Mouse (Mus musculus): ENCODE measurements around the gene Ccdc63. TPM values are rescaled to one million over a fixed set of nuclear protein-coding genes. Genes with fewer than 3 reads are reported as not detected.
"Not testable (repeated sequence)": the region's sequence is repeated elsewhere in the genome, so short reads cannot be mapped to it uniquely, and the experiment has no call there.

Gene Ccdc63
- polyA plus RNA-seq, 1 experiment from 2014 or later: not detected

DNA sequence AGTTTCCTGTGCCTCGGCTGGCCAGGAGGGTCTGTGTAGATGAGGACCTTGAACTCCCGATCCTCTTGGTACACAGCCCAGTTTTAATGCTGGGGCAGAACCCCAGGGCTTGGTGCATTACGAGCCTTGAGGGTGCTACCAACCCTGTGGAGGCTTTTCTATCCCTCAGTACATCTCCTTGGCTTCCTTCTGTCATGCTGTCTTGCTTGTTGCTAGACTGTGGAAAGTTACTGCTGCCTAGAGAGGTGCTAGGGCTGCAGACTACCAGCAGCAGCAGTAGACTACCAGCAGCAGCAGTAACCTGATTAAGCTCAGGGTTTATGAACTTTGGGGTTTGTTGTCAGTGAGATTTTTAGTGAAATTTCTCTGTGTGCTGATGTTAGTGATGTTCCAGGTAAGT lies 23.4 kb upstream of the Ccdc63 start:
- no peak for ATAC-seq
- no peak overlapping the region for H3K4me3 ChIP-seq
- no peaks in the 10 kb centered on the region for H3K9me3 ChIP-seq (replicated peaks)
- no peak overlapping the region for H3K27ac ChIP-seq
- peaks cover 74% of the 10 kb centered on the region for H3K36me3 ChIP-seq (ENCODE audit: poor library complexity, severe bottlenecking)
- no peaks in the 10 kb centered on the region for H3K27me3 ChIP-seq
- H3K9ac ChIP-seq: 0 out of 2 replicates have a peak overlapping the region, but pooled peaks have one; percentile 31
- WGBS: 82% methylated on average over 3 of the region's 3 CpGs
- H3K4me1 ChIP-seq: peaks cover 85% of the 10 kb centered on the region
- H3K4me2 ChIP-seq: 0 out of 2 replicates have a peak overlapping the region, but pooled peaks have one; percentile 14

DNA sequence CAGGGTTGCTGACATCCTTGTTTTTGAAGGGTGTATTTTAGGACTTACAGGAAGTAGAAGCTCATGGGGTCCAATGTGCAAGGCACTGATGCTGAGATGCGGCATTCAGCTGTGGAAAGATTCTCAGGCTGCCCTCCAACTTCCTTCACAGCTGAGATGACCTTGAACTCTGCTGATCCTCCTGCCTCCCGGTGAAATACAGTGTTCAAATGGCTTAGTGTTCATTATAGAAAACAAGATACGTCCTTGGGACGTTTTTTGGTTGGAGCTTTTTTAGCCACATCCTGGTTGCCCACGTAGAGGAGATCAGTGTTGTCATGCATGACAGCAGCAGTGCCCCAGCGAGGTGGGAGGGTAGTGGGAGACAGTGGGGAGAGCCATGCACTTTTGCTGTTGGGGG lies 22.6 kb upstream of the Ccdc63 start:
- Histone ChIP-seq H3K27ac (no peak overlapping the region), H3K4me2 (peak overlapping the region; percentile 88; the same call in 1 of the 2 replicates), H3K9me3 (replicated peaks) (no peaks in the 10 kb centered on the region), H3K36me3 (ENCODE audit: poor library complexity, severe bottlenecking) (peaks cover 66% of the 10 kb centered on the region), H3K4me1 (peaks cover 85% of the 10 kb centered on the region), H3K27me3 (no peaks in the 10 kb centered on the region), H3K9ac (peak overlapping the region; percentile 48; the same call in 1 of the 2 replicates), H3K4me3 (no peak overlapping the region)
- no peak for ATAC-seq
- WGBS: 72% methylated on average over 6 of the region's 6 CpGs

DNA sequence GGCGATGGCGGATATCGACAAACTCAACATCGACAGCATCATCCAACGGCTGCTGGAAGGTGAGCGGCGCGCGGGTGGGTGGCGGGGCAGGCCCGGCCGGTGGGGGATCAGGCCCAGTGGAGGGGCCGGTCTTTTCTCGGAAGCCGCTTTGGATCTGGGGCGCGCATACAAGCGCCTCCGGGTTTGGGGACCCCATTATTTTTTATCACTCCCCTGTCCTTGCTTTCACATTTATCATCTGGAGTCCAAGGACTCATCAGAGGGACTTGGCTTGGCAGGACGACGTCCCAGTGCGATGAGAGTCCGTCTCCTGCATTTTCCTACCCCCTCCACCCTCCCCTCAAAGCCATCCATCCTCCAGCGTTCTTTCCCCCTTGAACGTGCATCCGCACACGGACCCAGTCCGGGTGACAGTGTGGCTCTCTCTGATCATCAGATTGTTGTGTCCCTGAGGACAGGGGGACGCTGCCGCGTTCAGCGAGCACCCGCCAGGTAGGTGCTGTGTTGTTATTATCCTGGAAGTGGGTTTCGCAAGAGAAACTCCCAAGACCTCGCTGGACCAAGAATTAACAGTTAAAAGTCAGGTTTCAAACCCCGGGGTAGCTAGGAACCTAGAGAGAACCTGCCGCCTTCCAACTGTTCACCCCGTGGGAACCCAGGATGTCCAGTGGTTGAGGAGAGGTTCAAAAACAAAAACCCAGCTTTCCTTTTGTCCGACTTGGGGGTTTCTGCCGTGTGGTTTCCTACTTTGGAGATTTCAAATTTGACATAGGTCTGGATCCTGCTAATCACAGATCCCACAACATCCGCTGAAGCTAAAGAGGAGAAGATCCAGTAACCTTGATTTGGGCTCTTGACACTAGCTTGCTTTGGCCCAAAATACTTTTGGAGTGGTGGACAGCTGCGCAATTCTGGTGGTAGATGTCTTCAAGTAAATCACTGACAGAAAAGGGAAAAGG lies 18.2 kb upstream of the Ccdc63 start:
- 3% methylated on average over 42 of the region's 42 CpGs for WGBS
- Histone ChIP-seq H3K27me3 (no peaks in the 10 kb centered on the region), H3K4me3 (peak overlapping the region; percentile 83), H3K36me3 (ENCODE audit: poor library complexity, severe bottlenecking) (peaks cover 34% of the 10 kb centered on the region), H3K9me3 (replicated peaks) (no peaks in the 10 kb centered on the region), H3K4me2 (peak overlapping the region; percentile 88), H3K4me1 (peaks cover 55% of the 10 kb centered on the region), H3K9ac (peak overlapping the region; percentile 99), H3K27ac (peak overlapping the region; percentile 88)
- ATAC-seq: peak; percentile 50; the same call in 1 of the 2 replicates

DNA sequence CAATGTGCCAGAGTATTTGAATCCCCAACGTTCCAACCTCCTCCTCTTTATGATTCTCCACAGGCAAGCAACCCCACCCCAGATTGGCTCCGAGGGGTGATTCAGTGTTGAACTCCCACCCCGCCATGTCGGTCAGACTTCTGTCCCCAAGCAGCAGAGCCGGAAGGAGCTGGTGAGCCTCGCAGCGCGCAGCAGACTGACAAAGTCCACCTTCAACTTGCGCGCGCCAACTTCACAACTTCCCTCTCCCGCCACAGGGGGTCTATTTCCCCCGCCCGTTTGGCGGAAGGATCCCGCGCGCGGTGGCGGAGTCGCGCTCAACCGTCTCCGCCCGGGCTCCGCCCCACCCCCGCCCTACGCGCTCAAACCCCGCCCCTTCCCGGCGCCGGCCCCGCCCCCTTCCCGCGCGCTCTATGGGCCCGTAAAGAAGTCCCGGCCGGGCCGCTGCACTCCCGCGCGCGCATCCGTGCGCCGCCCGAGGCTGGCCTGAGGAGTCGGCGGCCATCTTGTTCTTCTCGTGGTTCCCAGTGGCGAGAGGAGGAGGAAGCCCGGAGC lies 17.3 kb upstream of the Ccdc63 start, which contains the start of gene Ppp1cc:
Gene Ppp1cc, plus strand, starts transcription at position 452 of the 555 bp plus-strand sequence.
- Histone ChIP-seq H3K36me3 (ENCODE audit: poor library complexity, severe bottlenecking) (peaks cover 25% of the 10 kb centered on the region), H3K4me3 (peak within 1 kb of the TSS; percentile 83), H3K4me2 (peak within 1 kb of the TSS; percentile 88), H3K27me3 (no peaks in the 10 kb centered on the region), H3K9me3 (replicated peaks) (no peaks in the 10 kb centered on the region), H3K4me1 (peaks cover 45% of the 10 kb centered on the region), H3K9ac (peak within 1 kb of the TSS; percentile 99), H3K27ac (peak within 1 kb of the TSS; percentile 88)
- under 1% methylated on average over 31 of the region's 54 CpGs for WGBS
- ATAC-seq: peak; percentile 96

DNA sequence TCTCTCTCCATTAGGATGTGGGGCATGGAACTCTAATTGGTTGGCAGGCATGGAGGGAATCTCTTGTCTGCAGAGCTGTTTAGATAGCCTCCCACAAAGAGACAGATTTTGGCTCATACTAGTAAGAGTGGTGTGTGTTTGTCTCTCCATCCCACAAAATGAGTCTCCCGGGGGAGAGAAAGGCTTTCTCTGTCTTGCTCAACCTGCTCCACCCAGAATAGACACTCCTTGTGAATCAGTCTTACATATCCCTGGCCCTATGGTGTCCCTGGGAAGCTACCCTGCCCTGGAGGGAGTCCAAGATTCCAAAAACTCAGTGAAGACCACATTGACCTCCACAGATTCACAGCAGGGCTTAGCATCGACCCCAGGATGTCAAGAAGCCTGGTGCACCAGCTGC lies 15.9 kb upstream of the Ccdc63 start:
- Histone ChIP-seq H3K4me3 (no peak overlapping the region), H3K27me3 (no peaks in the 10 kb centered on the region), H3K4me2 (no peak overlapping the region), H3K9me3 (replicated peaks) (no peaks in the 10 kb centered on the region), H3K4me1 (peaks cover 31% of the 10 kb centered on the region), H3K27ac (no peak overlapping the region), H3K36me3 (ENCODE audit: poor library complexity, severe bottlenecking) (peaks cover 11% of the 10 kb centered on the region), H3K9ac (no peak overlapping the region)
- 86% methylated on average over 2 of the region's 2 CpGs for WGBS
- ATAC-seq: no peak

DNA sequence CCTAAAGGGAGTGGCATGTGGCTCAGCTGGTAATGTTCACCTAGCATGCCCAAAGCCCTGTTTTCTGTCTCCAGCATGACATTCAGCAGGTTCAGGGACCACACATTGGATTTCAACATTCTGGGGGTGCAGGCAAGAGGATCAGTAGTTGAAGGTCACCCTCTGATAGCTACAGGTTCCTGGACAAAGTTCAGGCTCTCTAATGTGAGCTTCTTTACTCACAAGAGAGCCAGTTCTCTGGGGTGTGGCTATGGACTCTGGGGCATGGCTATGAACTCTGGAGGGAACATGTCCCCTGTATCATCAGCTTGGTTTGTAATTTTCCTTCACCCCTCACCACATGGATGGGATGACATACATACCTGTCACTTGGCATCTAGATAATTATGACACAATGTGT lies 15.0 kb upstream of the Ccdc63 start:
- ATAC-seq: no peak

DNA sequence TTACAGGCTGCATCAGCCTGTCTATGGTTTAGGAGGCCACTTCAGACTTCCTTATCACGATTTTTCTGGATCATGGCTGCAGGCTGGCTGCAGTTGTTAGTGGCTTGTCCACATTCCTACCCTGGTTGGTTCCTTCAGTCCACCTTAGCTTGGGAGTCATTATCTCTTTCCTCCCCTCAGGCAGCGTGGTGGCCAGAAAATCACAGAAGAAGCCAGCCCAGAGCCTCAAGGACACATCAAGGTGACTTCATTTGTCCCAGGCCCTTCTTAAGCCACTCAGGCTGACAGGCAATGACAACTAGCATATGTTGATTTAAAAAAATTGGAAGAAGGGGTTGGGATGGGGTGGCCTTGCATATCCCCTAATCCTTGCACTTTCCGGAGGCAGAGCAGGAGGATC lies 14.2 kb upstream of the Ccdc63 start:
- Histone ChIP-seq H3K4me3 (no peak overlapping the region), H3K4me1 (peaks cover 14% of the 10 kb centered on the region), H3K27me3 (no peaks in the 10 kb centered on the region), H3K27ac (no peak overlapping the region), H3K4me2 (no peak overlapping the region), H3K9me3 (replicated peaks) (no peaks in the 10 kb centered on the region), H3K9ac (no peak overlapping the region), H3K36me3 (ENCODE audit: poor library complexity, severe bottlenecking) (no peaks in the 10 kb centered on the region)
- 84% methylated on average over 3 of the region's 3 CpGs for WGBS
- ATAC-seq: no peak

More for the DNA sequence above, 15.0 kb upstream of the Ccdc63 start:
- Histone ChIP-seq H3K9ac (no peak overlapping the region), H3K4me1 (peaks cover 22% of the 10 kb centered on the region), H3K4me2 (no peak overlapping the region), H3K9me3 (replicated peaks) (no peaks in the 10 kb centered on the region), H3K4me3 (no peak overlapping the region), H3K27ac (no peak overlapping the region), H3K36me3 (ENCODE audit: poor library complexity, severe bottlenecking) (peaks cover 2% of the 10 kb centered on the region; the same call in 1 of the 2 replicates), H3K27me3 (no peaks in the 10 kb centered on the region)

DNA sequence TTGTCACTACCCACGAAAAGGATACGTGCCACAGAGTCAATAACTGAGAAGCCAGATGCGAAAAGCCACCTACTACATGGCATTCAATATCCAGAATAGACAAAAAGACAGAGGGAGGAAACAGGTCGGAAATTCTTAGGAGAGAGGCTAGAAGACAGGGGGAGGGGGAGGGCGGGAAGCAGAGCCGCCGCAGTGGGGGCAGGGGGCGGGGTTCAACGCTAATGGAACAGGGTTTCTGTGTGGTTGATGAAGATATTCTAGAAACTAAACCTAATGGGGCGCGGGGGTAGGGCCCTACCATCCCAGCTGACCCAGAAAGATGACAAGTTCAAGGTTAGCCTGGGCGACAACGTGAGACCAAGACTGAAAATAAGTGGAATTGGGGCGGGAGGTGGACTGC lies 13.4 kb upstream of the Ccdc63 start:
- no peak overlapping the region for H3K9ac ChIP-seq
- H3K4me2 ChIP-seq: no peak overlapping the region
- peaks cover 8% of the 10 kb centered on the region for H3K4me1 ChIP-seq
- no peak overlapping the region for H3K4me3 ChIP-seq
- H3K36me3 ChIP-seq (ENCODE audit: poor library complexity, severe bottlenecking): no peaks in the 10 kb centered on the region
- ATAC-seq: no peak
- 27% methylated on average over 9 of the region's 14 CpGs for WGBS
- H3K27me3 ChIP-seq: no peaks in the 10 kb centered on the region
- no peaks in the 10 kb centered on the region for H3K9me3 ChIP-seq (replicated peaks)
- no peak overlapping the region for H3K27ac ChIP-seq

DNA sequence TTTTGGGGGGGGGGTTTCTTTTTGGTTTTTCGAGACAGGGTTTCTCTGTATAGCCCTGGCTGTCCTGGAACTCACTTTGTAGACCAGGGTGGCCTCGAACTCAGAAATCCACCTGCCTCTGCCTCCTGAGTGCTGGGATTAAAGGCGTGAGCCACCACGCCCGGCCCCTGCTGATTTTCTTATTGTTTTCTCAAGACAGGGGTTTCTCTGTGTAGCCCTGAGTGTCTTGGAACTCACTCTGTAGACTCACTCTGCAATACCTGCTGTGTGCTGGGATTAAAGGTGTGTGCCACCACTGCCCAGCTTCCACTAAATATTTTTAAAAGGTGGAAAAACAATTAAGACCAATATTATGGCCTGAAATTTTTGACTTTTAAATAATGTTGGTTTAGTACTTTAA lies 11.9 kb upstream of the Ccdc63 start:
- not testable (repeated sequence) for ATAC-seq
- 76% methylated on average over 5 of the region's 5 CpGs for WGBS

DNA sequence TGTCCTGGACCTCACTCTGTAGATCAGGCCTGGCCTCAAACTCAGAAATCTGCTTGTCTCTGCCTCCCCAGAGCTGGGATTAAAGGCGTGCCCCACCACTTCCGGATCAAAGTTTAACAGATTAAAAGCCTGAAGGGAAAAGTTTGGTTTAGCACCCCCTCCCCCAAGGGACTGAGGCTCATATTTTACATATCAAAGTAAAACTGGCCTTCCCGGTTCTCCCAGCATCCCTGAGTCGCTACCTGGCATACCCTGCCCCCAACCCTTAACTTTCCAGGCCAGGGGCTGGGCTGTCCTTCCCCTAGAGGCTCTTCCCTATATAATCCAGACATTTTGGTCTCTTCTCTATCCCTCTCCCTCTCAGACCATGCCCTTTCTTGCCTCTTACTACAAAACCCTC lies 8.6 kb upstream of the Ccdc63 start:
- ATAC-seq: no peak
- no peaks in the 10 kb centered on the region for H3K4me1 ChIP-seq
- H3K27me3 ChIP-seq: no peaks in the 10 kb centered on the region
- H3K36me3 ChIP-seq (ENCODE audit: poor library complexity, severe bottlenecking): no peaks in the 10 kb centered on the region
- no peak overlapping the region for H3K4me3 ChIP-seq
- H3K9me3 ChIP-seq (replicated peaks): no peaks in the 10 kb centered on the region
- 56% methylated on average over 4 of the region's 4 CpGs for WGBS
- no peak overlapping the region for H3K27ac ChIP-seq
- no peak overlapping the region for H3K9ac ChIP-seq
- H3K4me2 ChIP-seq: no peak overlapping the region

More for the DNA sequence above, 11.9 kb upstream of the Ccdc63 start:
- not testable (repeated sequence) for H3K27me3 ChIP-seq; H3K4me3 ChIP-seq; H3K9me3 ChIP-seq (replicated peaks); H3K4me2 ChIP-seq; H3K9ac ChIP-seq; H3K4me1 ChIP-seq; H3K27ac ChIP-seq; H3K36me3 ChIP-seq (ENCODE audit: poor library complexity, severe bottlenecking)

DNA sequence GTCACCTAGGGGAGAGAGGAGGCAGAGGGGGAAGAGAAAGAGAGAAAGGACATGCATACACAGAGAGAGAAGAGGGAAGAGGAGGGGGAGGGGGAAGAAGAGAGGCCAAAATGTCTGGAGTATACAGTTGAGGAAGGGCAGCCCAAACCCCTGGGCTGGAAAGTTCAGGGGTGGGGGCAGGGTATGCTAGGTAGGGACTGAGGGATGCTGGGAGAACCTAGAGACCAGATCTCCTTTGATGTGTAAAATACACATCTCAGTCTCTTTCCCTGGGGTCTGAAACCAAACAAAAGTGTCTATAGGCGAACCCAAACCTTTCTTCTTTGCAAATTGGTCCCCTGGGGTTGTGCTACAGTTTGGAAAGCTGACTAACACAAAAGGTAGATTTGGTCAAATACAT lies 7.5 kb upstream of the Ccdc63 start:
- H3K9ac ChIP-seq: no peak overlapping the region
- WGBS: 52% methylated on average over 1 of the region's 1 CpGs
- no peak overlapping the region for H3K4me2 ChIP-seq
- H3K9me3 ChIP-seq (replicated peaks): no peaks in the 10 kb centered on the region
- H3K4me3 ChIP-seq: no peak overlapping the region
- no peak for ATAC-seq
- no peaks in the 10 kb centered on the region for H3K4me1 ChIP-seq
- H3K27ac ChIP-seq: no peak overlapping the region
- H3K36me3 ChIP-seq (ENCODE audit: poor library complexity, severe bottlenecking): no peaks in the 10 kb centered on the region
- H3K27me3 ChIP-seq: no peaks in the 10 kb centered on the region

DNA sequence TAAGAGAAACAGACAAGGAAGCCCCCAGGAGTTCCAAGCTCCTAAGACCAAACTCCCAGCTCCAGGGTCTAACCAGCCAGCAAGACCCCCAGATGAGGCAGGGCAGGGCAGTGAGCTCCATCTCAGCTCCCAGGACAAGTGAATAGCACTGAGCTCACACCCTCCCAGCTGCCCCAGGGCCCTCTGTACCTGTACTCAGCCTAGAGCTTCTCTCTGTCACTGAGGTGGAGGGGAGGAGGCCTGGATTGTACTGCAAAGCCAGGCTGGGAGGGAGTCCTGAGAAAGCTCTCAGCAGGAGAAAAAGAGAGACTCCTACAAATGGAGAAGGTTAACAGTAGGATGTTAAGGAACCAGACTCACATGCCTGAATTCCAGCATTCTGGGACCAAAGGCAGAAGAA lies 6.0 kb upstream of the Ccdc63 start:
- no peak for ATAC-seq
- Histone ChIP-seq H3K4me1 (no peaks in the 10 kb centered on the region), H3K9me3 (replicated peaks) (no peaks in the 10 kb centered on the region), H3K4me2 (no peak overlapping the region), H3K9ac (no peak overlapping the region), H3K27me3 (no peaks in the 10 kb centered on the region), H3K27ac (no peak overlapping the region), H3K36me3 (ENCODE audit: poor library complexity, severe bottlenecking) (no peaks in the 10 kb centered on the region), H3K4me3 (no peak overlapping the region)

Data from forebrain, embryonic 13.5 days (tissue).